Mouse (Mus musculus) liver, embryonic 11.5 days (tissue): ENCODE measurements around the gene Qdpr. TPM values are rescaled to one million over a fixed set of nuclear protein-coding genes. Genes with fewer than 3 reads are reported as not detected.

Experiments used
- ATAC-seq: fragments of 200-750 bp; cut with Nextera tagmentation; replicated peaks from 2 replicates; pipeline ENCODE4 v1.8.0; 2017; ENCODE audit warnings: moderate number of reproducible peaks, mild to moderate bottlenecking, moderate TSS enrichment, moderate library complexity; ENCODE audit not compliant: low FRiP score
- DNase-seq: peaks from one replicate; pipeline ENCODE4 v3.0.0-alpha.2; 2017; ENCODE audit warnings: low spot score
- H3K27ac ChIP-seq: fragments of 300-500 bp; sonication (generic); 2 replicates; pipeline ENCODE4 v1.5.1; 2014; ENCODE audit warnings: mild to moderate bottlenecking, low read depth, low read length, control low read depth
- H3K27me3 ChIP-seq: fragments of 300-500 bp; sonication (generic); replicated peaks from 2 replicates; pipeline ENCODE4 v1.6.1; 2014; ENCODE audit warnings: low read length, mixed read lengths; ENCODE audit not compliant: control insufficient read depth, insufficient read depth
- H3K36me3 ChIP-seq: fragments of 300-500 bp; sonication (generic); 2 replicates; pipeline ENCODE4 v1.6.1; 2014; ENCODE audit warnings: mild to moderate bottlenecking, low read length, moderate library complexity, mixed read lengths; ENCODE audit not compliant: control insufficient read depth, insufficient read depth
- H3K4me1 ChIP-seq: fragments of 300-500 bp; sonication (generic); replicated peaks from 2 replicates; pipeline ENCODE4 v1.6.1; 2014; ENCODE audit warnings: low read length, mixed read lengths; ENCODE audit not compliant: control insufficient read depth, insufficient read depth
- H3K4me2 ChIP-seq: fragments of 300-500 bp; sonication (generic); 2 replicates; pipeline ENCODE4 v1.6.1; 2014; ENCODE audit warnings: mild to moderate bottlenecking, control low read depth, moderate library complexity
- H3K4me3 ChIP-seq: fragments of 300-500 bp; sonication (generic); 2 replicates; pipeline ENCODE4 v1.5.1; 2014; ENCODE audit warnings: low read depth, low read length, control low read depth
- H3K9ac ChIP-seq: fragments of 300-500 bp; sonication (generic); 2 replicates; pipeline ENCODE4 v1.6.1; 2014; ENCODE audit warnings: low read depth, low read length, control low read depth
- H3K9me3 ChIP-seq: fragments of 300-500 bp; sonication (generic); 2 replicates; pipeline ENCODE4 v1.6.1; 2016; ENCODE audit warnings: low read length, inconsistent platforms, mixed read lengths; ENCODE audit not compliant: control insufficient read depth
- WGBS: fragments of 180-500 bp; shearing (Covaris S2); extraction: QIAGEN DNeasy Blood & Tissue Kit; methylation state at CpG from one replicate; pipeline ENCODE4 v1.1.7; 2014; 5-methylcytosine and 5-hydroxymethylcytosine counted together
- polyA plus RNA-seq: library from polyadenylated mRNA; unstranded; fragments of >200 nt; fragmentation: Nextera tagmentation; extraction: Ambion mirVana; gene quantifications from 2 replicates; pipeline ENCODE4 v1.2.1, GENCODE M21; 2014

Qdpr gene
- polyA plus RNA-seq, 1 experiment from 2014 or later = 116 TPM

DNA sequence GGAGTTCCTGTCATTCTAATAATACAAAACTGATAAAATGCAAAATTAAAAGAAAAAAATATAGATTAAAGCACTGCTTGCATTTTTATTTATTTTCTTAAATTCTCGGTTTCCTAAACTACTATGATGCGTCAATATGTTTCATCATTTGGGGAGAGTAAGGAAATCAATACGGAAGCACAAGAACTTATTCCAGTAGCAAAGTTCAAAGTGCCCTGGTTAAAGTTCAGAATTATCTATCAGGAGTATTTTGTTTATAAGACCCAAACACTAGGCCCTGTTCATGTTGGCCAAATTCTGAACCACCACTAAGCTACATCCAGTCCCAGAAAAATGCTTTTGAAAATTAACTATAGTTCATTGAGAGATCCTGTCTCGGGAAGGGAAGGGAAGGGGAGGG lies 24.7 kb upstream of the Qdpr start:
- no peaks in the 10 kb centered on the region for H3K4me1 ChIP-seq
- DNase-seq = no peak
- H3K4me3 ChIP-seq = no peak overlapping the region
- no peaks in the 10 kb centered on the region for H3K9me3 ChIP-seq
- ATAC-seq = no peak
- 75% methylated on average over 3 of the region's 4 CpGs for WGBS
- H3K4me2 ChIP-seq = no peak overlapping the region
- no peak overlapping the region for H3K9ac ChIP-seq
- no peak overlapping the region for H3K27ac ChIP-seq
- no peaks in the 10 kb centered on the region for H3K27me3 ChIP-seq
- H3K36me3 ChIP-seq = no peaks in the 10 kb centered on the region

DNA sequence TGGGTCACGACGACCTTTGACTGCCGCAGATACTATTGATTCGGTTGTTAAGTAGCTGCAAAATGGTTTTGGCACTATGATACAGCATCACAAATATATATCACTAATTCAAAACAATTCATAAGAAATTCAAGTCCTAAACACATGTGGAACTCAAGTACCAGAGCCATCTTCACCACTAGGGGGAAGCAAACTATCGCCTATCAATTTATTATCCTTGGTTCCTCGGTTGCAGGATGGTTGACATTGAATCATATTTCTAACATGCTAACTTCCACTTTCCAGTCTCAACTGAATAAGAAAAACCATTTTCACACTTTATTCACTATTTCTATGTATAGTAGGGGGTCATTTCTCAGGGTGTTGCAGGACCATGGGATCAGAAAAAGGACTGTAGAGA lies 24.2 kb upstream of the Qdpr start:
- no peak for DNase-seq
- Histone ChIP-seq H3K36me3 (no peaks in the 10 kb centered on the region), H3K4me1 (no peaks in the 10 kb centered on the region), H3K4me3 (no peak overlapping the region), H3K9ac (no peak overlapping the region), H3K27me3 (no peaks in the 10 kb centered on the region), H3K4me2 (no peak overlapping the region), H3K27ac (no peak overlapping the region), H3K9me3 (no peaks in the 10 kb centered on the region)
- WGBS = 30% methylated on average over 6 of the region's 6 CpGs
- ATAC-seq = no peak

DNA sequence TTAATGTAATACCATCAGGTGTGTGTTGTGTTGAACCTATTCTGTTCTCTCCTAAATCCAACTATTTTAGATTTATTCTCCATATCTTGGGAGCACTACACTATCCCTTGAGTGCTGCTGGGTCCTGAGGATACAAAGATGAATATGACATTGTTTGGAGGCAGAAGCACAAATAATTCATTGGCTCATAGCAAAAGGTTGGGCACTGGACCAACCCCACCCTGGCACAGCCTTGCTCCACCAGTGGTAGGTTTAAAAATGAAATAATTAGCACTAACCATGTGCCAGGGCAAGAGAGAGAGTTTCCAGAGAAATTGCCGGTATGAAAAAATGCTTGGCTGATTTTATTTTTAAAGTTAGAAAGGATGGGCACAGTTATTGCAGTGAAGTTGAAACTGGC lies 23.5 kb upstream of the Qdpr start:
- H3K9me3 ChIP-seq = no peaks in the 10 kb centered on the region
- H3K4me1 ChIP-seq = no peaks in the 10 kb centered on the region
- H3K27me3 ChIP-seq = no peaks in the 10 kb centered on the region
- no peaks in the 10 kb centered on the region for H3K36me3 ChIP-seq
- ATAC-seq (no peak), DNase-seq (no peak)
- H3K4me2 ChIP-seq = no peak overlapping the region
- no peak overlapping the region for H3K27ac ChIP-seq
- no peak overlapping the region for H3K4me3 ChIP-seq
- no peak overlapping the region for H3K9ac ChIP-seq
- WGBS = 85% methylated on average over 1 of the region's 1 CpGs

GRCm38 (mm10) chr5:45472880-45473450 lies 22.9 kb upstream of the Qdpr start:
- ATAC-seq (no peak), DNase-seq (no peak)
- H3K36me3 ChIP-seq = no peaks in the 10 kb centered on the region
- no peaks in the 10 kb centered on the region for H3K4me1 ChIP-seq
- no peak overlapping the region for H3K27ac ChIP-seq
- WGBS = 38% methylated on average over 7 of the region's 7 CpGs
- H3K9ac ChIP-seq = no peak overlapping the region
- no peak overlapping the region for H3K4me2 ChIP-seq
- H3K9me3 ChIP-seq = no peaks in the 10 kb centered on the region
- H3K4me3 ChIP-seq = no peak overlapping the region
- H3K27me3 ChIP-seq = no peaks in the 10 kb centered on the region

DNA sequence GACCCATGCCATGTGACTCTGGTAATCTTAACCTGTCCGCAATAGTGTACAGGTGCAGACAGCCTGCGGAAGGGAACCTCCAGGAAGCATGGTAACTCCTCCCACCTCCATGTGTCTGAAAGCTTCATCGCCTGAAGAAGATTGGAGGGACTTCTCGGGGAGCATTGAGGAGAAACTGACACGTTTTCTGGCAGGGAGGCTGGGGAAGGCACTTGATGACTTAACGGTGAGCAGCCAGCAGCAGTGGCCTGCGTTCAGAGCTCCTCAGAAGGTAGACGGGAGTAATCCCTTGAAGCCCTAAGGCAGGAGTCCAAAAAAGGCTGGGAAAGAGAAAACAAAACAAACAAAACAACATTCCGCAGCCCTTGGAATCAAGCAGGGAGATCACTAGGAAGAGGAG lies 4.4 kb upstream of the Qdpr start:
- Histone ChIP-seq H3K4me3 (no peak overlapping the region), H3K4me1 (no peaks in the 10 kb centered on the region), H3K27ac (no peak overlapping the region), H3K36me3 (no peaks in the 10 kb centered on the region), H3K9me3 (no peaks in the 10 kb centered on the region), H3K9ac (no peak overlapping the region), H3K4me2 (no peak overlapping the region), H3K27me3 (no peaks in the 10 kb centered on the region)
- 50% methylated on average over 9 of the region's 9 CpGs for WGBS
- DNase-seq = no peak
- ATAC-seq = no peak

DNA sequence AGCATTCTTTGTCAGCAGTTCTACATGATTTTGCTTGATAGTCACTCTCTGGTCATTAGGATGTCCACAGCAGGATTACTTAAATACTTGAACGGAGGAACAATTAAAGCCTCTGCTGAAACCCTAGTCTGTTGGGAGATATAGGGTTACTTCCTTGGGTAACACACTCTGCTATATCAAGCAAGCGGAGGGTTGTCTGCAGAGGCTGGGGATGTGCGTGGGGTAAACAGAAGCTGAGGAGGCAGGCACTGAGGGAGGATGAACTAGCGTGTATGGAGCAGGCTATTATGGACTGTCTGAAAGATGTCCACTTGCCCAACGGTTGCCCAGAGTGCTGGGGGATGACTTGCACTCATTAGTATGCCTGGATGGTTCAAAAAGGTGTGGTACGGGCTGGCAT lies 3.4 kb upstream of the Qdpr start, which contains the start of gene Clrn2:
TSS of gene Clrn2 (plus strand) at position 301 of the 400 bp plus-strand sequence.
- no peaks in the 10 kb centered on the region for H3K36me3 ChIP-seq

DNA sequence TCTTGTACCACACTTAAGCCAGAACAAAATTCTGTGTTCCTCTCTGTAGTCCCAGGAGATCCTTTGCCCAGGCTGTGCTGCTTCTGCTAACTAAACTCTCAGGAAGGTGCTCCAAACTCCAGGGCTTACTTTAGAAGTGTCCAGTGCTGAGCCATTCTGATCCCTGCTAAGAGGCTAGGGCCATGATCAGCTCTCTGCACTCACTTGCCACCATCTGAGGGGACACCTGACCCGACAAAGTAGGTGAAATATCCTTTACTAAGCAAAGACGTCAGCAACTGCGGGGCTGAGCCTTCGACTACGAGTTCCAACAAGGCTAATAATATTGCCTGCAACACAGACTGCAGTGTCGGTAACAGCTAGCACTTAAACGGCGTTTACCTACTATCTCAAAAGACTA lies 830 bp downstream of the Qdpr start:
- DNase-seq (no peak), ATAC-seq (no peak)
- H3K9ac ChIP-seq = peak overlapping the region; percentile 60
- H3K4me1 ChIP-seq = peaks cover 8% of the 10 kb centered on the region; the same call in 1 of the 2 replicates
- H3K4me3 ChIP-seq = peak overlapping the region; percentile 70
- no peaks in the 10 kb centered on the region for H3K9me3 ChIP-seq
- H3K4me2 ChIP-seq = peak overlapping the region; percentile 86
- no peaks in the 10 kb centered on the region; the same call in 1 of the 2 replicates for H3K36me3 ChIP-seq
- H3K27me3 ChIP-seq = no peaks in the 10 kb centered on the region
- no peak overlapping the region for H3K27ac ChIP-seq
- WGBS = 4% methylated on average over 8 of the region's 8 CpGs

More for the DNA sequence above, 3.4 kb upstream of the Qdpr start, which contains the start of gene Clrn2:
- Histone ChIP-seq H3K9ac (no peak within 1 kb of the TSS), H3K4me2 (no peak within 1 kb of the TSS), H3K4me3 (no peak within 1 kb of the TSS), H3K4me1 (peaks cover 8% of the 10 kb centered on the region; the same call in 1 of the 2 replicates), H3K9me3 (no peaks in the 10 kb centered on the region), H3K27me3 (no peaks in the 10 kb centered on the region), H3K27ac (no peak within 1 kb of the TSS)
- DNase-seq (no peak), ATAC-seq (no peak)
- 72% methylated on average over 6 of the region's 6 CpGs for WGBS

GRCm38 (mm10) chr5:45448676-45449075 lies 1.4 kb downstream of the Qdpr start:
- no peak for DNase-seq
- Histone ChIP-seq H3K27ac (no peak overlapping the region), H3K9me3 (no peaks in the 10 kb centered on the region), H3K27me3 (no peaks in the 10 kb centered on the region), H3K4me3 (peak overlapping the region; percentile 70), H3K9ac (peak overlapping the region; percentile 60; the same call in 1 of the 2 replicates), H3K4me2 (peak overlapping the region; percentile 86), H3K36me3 (no peaks in the 10 kb centered on the region; the same call in 1 of the 2 replicates), H3K4me1 (peaks cover 8% of the 10 kb centered on the region; the same call in 1 of the 2 replicates)
- no peak for ATAC-seq
- WGBS = 66% methylated on average over 5 of the region's 5 CpGs

DNA sequence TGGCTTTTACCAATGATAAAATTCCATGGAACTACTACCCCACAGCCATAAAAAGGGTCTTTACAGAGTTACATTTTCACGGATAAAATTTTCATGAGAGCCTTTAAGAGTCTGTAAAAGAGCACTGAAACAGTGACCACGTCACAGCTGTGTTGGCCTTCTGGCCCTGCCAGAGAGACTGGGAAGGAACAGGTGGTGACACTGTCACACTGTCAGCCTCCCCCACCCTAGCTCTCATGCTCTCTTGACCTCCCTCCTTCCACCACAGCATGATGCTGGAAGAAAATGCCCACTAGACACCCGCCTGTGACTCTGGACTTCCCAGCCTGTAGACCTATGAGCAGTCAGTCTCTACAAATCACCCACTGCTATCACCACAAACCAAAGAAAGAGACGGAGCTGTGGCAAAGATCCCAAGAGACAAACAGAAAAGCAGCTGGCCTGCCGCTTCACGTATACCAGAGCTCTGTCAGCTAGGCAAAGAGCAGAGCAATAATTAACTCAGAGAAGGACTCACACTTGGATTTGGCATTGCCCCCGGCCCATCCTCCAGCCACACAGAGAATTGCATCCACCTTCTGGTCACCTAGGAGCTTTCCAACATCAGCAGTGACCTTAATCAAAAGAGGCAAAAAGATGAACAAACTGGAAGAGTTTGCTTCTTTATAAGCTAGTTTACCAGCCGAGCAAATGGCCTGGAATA lies 5.8 kb downstream of the Qdpr start:
- no peak for ATAC-seq
- Histone ChIP-seq H3K4me2 (no peak overlapping the region), H3K27ac (no peak overlapping the region), H3K27me3 (no peaks in the 10 kb centered on the region), H3K36me3 (peaks cover 3% of the 10 kb centered on the region; the same call in 1 of the 2 replicates), H3K9me3 (no peaks in the 10 kb centered on the region), H3K4me1 (peaks cover 8% of the 10 kb centered on the region; the same call in 1 of the 2 replicates), H3K4me3 (no peak overlapping the region), H3K9ac (no peak overlapping the region)
- DNase-seq = no peak
- WGBS = 81% methylated on average over 8 of the region's 8 CpGs
